Mouse (Mus musculus) embryonic fibroblast, embryonic 13.5 days (primary cell): ENCODE measurements at regions not wholly inside any gene's neighbourhood (a gene's known extent, or its start where the extent isn't known, plus 50 kb on each side); places are given as distances from the start of the nearest gene placed in this dataset.

Source experiments
- H3K27ac ChIP-seq: 2 replicates; pipeline ENCODE4 v1.5.1; 2012; ENCODE audit warnings: low read length, control low read depth, inconsistent platforms; ENCODE audit not compliant: insufficient read depth
- H3K4me1 ChIP-seq: 2 replicates; pipeline ENCODE4 v1.6.1; 2011; ENCODE audit warnings: low read length; ENCODE audit not compliant: control insufficient read depth, insufficient read depth
- H3K4me3 ChIP-seq: 2 replicates; pipeline ENCODE4 v1.5.1; 2011; ENCODE audit warnings: mild to moderate bottlenecking, control low read depth, low read length; ENCODE audit not compliant: insufficient read depth
- CTCF ChIP-seq: IDR thresholded peaks from 2 replicates; pipeline ENCODE4 v1.5.1; 2011; ENCODE audit warnings: mild to moderate bottlenecking, control low read depth, low read length, moderate library complexity, borderline replicate concordance; ENCODE audit not compliant: insufficient read depth
- POLR2A ChIP-seq: IDR thresholded peaks from 2 replicates; pipeline ENCODE4 v1.6.1; 2011; ENCODE audit warnings: low read depth, mild to moderate bottlenecking, control low read depth, low read length, moderate library complexity

GRCm38 (mm10) chr7:40752195-40752594 lies 145.9 kb upstream of the Vstm2b start:
- Histone ChIP-seq H3K4me1 (no peaks in the 10 kb centered on the region), H3K27ac (no peak overlapping the region), H3K4me3 (no peak overlapping the region)
- no peak for TF ChIP-seq CTCF
- TF ChIP-seq POLR2A = no peak

GRCm38 (mm10) chr7:40753490-40753889 lies 144.6 kb upstream of the Vstm2b start:
- no peak overlapping the region for H3K27ac ChIP-seq

DNA sequence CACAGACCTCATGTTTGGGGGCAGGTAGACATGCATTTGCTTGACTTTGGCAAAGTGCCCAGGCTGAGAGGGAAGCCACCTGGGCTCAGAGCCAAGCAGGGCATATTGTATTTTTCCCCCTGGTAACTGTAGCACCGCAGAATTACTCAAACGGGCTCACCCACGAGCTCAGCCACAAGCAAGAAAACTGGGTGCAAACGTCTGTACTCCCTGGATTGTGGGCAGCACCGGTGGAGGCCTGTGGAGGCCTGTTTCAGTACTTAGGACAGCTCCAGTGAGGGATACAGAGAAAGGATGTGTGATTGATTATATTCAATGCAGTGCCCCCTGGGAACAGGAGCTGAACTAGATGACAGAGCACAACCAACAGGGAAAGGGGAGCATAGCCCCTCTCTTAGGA lies 135.6 kb upstream of the Vstm2b start:
- TF ChIP-seq CTCF (no peak), POLR2A (no peak)
- Histone ChIP-seq H3K4me1 (no peaks in the 10 kb centered on the region), H3K4me3 (no peak overlapping the region), H3K27ac (no peak overlapping the region)

More at GRCm38 (mm10) chr7:40753490-40753889, 144.6 kb upstream of the Vstm2b start:
- Histone ChIP-seq H3K4me1 (no peaks in the 10 kb centered on the region), H3K4me3 (no peak overlapping the region)
- TF ChIP-seq POLR2A (no peak), CTCF (no peak)

DNA sequence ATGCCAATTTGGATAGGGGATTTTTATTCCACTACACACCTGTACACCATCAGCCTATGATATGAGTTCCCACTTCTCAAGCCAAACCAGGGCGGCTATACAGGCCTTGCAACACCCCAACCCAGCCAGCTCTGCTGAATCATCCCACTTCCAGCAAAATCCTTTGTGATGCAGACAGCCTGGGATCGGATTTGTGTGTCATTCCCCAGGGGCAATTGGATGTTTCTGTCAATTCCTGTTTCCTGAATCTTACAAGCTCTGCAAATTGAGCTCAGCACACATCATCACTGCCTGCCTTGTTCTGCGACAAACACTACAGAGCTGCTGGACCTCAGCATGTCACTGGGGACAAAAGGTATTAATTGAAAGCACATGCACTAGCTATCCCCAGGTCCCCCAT lies 132.0 kb upstream of the Vstm2b start:
- Histone ChIP-seq H3K4me1 (no peaks in the 10 kb centered on the region), H3K4me3 (no peak overlapping the region), H3K27ac (no peak overlapping the region)
- TF ChIP-seq POLR2A = no peak
- TF ChIP-seq CTCF = no peak

DNA sequence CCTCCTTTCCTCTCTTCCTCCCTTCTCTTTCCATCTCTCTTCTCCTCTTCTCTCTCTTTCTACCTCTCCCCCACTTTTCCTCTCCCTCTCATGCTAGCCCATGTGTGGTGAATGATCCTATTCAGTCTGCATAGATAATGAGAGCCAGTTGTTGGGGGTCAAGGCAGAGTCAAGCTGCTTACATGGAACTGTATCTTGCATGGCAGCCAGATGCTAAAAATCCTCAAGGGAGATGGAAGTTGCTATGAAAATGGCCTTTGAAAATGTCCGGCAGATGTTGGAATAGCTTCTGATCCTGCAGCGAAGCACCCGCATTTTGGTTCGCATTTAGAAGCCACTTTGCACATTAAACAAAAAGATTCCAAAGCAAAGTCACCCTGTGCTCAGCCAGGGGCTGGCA lies 121.9 kb upstream of the Vstm2b start:
- no peak for TF ChIP-seq CTCF
- no peak for TF ChIP-seq POLR2A
- no peak overlapping the region for H3K4me3 ChIP-seq
- H3K4me1 ChIP-seq = no peaks in the 10 kb centered on the region
- no peak overlapping the region for H3K27ac ChIP-seq

DNA sequence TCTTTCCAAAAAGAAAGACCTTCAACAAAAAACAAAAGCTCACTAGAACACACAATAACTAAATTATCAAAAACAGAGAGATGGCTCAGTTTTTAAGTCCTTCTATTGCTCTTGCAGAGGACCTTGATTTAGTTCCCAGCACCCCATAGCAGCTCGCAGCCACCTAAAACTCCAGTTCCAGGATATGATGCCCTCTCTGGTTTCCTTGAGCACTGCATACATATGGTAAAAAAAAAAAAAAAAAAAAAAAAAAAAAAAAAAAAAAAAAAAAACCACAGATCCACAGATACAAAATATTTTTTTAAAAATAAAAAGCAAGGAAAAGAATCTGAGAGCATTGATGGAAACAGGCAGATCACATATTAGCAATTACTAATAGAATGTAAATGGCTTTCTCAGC lies 113.2 kb upstream of the Vstm2b start:
- Histone ChIP-seq H3K4me1 (no peaks in the 10 kb centered on the region), H3K4me3 (no peak overlapping the region), H3K27ac (no peak overlapping the region)
- TF ChIP-seq POLR2A = no peak
- TF ChIP-seq CTCF = no peak

GRCm38 (mm10) chr7:40786758-40787157 lies 111.4 kb upstream of the Vstm2b start:
- no peaks in the 10 kb centered on the region for H3K4me1 ChIP-seq
- H3K4me3 ChIP-seq = no peak overlapping the region
- TF ChIP-seq POLR2A = no peak
- no peak for TF ChIP-seq CTCF
- H3K27ac ChIP-seq = no peak overlapping the region

DNA sequence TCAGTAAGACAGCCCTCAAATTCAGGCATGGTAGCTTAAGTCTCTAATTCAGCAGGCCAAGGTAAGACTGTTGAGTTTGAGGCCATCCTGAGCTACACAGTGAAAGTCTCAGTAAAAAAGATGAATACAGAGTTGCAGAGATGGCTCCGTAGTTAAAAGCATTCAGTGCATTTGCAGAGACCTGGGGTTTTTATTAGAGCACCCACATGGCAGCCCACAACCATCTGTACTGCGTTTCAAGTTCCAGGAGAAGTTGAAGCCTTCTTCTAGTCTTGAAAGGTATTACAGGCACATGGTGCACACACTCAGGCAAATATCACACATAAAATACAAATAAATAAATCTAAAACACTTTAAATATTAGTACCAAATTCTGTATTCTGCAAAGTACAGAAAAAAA lies 109.6 kb upstream of the Vstm2b start:
- TF ChIP-seq POLR2A = no peak
- TF ChIP-seq CTCF = no peak
- Histone ChIP-seq H3K4me3 (no peak overlapping the region), H3K4me1 (no peaks in the 10 kb centered on the region), H3K27ac (no peak overlapping the region)

- H3K4me3 ChIP-seq = no peak overlapping the region
- no peak overlapping the region for H3K27ac ChIP-seq
- H3K4me1 ChIP-seq = no peaks in the 10 kb centered on the region
- TF ChIP-seq CTCF (no peak), POLR2A (no peak)
Observed at GRCm38 (mm10) chr7:40794458-40795207, 103.5 kb upstream of the Vstm2b start.

DNA sequence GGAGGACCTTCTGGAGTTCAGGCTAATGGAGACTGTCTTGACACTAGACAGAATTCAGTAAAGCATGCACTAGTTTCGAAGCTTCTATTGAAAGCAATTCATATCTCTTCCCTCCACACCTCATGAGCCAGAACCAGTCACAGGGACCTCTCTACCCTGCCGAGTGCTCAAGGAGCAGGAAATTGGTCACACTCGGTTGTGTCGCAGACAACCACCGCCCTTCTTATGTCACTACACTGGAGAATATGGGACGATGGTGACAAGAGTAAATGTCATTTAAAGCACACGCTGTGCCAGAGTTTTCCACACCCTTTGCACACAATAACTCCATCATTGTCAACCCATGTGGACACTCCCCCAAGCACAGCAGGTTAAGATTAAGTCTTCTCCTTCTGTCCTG lies 98.3 kb upstream of the Vstm2b start:
- no peaks in the 10 kb centered on the region for H3K4me1 ChIP-seq

More for the DNA sequence above, 98.3 kb upstream of the Vstm2b start:
- H3K27ac ChIP-seq = no peak overlapping the region
- H3K4me3 ChIP-seq = no peak overlapping the region
- no peak for TF ChIP-seq POLR2A
- no peak for TF ChIP-seq CTCF
